Mouse (Mus musculus) right cerebral cortex, postnatal 25 days (tissue): ENCODE results near the gene Sirt7.

Source experiments
- DNase-seq: peaks from one replicate; pipeline ENCODE4 v3.0.0; 2022

Gene Sirt7

GRCm38 (mm10) chr11:120634810-120635209, 9.8 kb upstream of the Sirt7 start:
- DNase-seq, result no peak

DNA sequence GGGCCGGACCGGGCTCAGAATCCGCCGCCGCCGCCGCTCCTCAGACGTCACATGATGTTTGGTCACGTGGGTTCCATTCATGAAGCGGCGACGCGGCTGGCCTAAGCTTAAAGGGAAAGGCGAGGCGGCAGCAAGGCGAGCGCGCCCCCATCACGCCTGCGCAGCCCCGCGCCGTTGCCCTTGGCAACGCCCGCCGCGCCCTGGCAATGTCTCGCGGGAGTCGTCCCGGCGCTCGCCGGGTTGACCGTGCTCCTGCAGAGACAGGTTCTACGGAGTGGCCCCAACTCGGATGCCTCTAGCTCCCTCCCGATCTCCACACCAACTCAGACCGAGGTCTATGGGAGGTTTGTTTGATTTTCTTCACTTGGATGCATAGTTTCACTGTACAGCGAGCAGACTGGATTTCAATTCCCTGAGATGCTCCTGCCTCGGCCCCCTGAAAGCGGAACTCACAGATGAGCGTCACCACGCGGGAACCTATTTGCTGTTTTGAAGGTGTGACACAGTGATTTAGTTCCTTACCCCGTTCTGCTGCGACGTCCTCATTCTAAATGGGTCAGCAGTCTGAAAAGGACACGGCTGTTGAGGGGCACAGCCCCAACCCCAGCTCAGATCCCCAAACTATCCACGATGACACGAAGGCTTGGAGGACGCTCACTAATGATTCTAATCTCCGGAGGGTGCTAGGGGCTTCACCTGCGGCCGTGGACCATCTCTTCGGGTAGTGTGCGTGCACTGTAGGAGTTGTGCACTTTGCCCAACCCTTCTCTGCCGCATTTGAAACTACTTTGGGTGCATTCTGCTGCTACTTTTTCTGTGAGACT, 8.7 kb upstream of the Sirt7 start, which contains the start of gene Mafg:
TSS of gene Mafg (minus strand) at position 81 of the 824 bp plus-strand sequence.
- DNase-seq, result peak; percentile 93

- peak; percentile 61 for DNase-seq
These were observed 7.8 kb upstream of the Sirt7 start for GRCm38 (mm10) chr11:120632559-120633519.

DNA sequence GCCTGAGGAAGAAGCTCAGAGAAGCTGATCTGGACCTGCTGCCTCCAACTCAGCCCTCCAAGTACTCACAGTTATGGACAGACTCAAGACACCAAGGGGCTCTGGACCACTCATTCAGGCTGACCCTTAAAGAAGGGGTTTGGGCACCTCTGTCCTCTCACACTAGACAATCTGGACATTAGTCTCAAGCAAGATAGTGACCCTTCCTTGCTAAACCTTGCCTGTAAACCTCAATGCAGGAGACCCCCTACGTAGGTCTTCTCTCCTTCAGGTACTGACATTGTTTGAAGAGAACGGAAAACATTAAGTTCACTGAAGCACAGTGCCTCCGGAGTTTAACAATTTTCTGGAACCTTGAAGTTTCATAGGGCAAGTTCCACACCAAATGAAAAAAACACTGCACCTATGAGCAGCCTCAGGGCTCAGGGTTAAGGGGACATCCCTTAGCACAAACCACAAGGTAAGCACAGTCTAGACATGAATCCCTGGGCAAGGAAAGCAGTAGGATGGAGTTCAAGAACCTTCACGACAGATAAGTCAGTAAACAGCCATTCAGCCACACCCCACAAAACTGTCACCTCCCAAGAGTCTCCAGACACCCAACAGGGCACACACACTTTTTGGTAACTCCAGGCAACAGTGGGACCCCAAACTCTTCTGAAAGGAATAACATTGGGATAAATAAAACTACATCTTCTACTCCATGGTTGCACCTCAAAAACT, 6.8 kb upstream of the Sirt7 start:
- DNase-seq, result no peak

GRCm38 (mm10) chr11:120630881-120631725, 6.1 kb upstream of the Sirt7 start:
- DNase-seq, result no peak

GRCm38 (mm10) chr11:120630401-120630871, 5.4 kb upstream of the Sirt7 start:
- DNase-seq, result no peak

DNA sequence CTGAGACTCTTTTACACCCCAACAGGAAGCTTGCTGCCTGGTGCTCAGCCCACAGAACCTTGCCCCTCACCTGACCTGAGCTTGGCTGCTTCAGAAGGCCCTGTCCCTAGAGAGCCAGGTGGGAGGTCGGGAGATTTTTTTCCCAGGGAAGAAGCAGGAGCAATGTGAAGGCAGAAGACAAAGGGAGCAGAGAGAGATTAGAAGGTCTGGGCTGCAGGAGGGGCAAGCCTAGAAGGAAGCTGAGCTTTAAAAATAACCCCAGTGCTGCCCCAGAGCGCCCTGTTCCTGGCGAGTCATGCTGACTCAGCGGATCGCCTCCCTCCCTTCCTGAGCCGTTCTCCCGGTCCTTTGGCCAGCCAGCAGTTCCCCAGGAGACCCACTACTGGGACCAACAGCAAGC, 4.9 kb upstream of the Sirt7 start:
- no peak for DNase-seq

DNA sequence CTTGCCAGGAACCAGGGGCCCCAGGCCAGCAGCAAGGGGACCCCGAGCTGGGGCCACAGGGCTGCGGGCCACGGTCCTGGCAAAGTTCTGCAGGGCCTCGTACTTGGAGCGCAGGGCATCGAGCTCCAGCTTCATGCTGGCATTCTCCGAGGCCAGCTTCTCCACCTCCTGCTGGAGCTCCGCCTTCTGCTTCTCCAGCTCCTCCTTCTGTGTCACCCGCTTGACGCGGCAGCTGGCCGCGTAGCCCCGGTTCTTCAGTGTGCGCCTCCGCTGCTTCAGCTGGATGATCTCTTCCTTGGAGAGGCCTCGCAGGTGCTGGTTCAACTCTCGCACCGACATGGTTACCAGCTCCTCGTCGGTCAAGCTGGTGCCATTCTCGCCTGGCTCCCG, 4.3 kb upstream of the Sirt7 start:
- DNase-seq, result no peak

DNA sequence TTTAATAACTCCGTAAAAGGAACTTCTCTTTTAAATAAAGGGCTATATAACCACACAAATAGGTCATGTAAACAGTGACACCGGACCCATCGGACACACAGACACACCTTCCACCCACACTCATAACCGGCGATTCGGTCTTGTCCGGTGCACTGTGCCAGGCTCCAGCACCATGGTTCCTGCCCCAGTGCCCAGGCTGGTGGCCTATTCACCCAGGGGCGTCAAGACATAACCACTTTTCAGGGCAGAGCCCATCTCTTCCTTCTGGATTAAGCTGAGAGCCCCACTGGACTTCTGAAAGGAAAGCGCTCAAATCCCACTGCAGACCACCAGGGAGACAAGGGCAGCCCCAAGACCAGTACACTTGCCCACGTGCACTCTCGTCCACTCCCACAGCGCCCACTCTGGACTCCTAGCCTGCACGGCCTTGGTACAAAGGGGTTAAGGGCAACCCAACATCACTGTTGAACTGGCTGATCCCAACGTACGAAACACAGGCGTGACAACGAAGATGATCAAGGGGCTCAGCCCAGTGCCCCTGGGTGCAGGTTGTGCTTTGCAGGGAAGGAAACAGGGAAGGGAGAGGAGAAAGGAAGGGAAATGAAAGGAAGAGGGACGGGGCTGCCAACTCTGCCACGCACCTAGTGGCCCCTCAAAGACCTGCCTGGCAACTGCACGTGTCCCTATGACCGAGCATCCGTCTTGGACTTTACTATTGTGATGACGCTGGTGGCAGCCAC, 3.7 kb upstream of the Sirt7 start:
- DNase-seq, result no peak

DNA sequence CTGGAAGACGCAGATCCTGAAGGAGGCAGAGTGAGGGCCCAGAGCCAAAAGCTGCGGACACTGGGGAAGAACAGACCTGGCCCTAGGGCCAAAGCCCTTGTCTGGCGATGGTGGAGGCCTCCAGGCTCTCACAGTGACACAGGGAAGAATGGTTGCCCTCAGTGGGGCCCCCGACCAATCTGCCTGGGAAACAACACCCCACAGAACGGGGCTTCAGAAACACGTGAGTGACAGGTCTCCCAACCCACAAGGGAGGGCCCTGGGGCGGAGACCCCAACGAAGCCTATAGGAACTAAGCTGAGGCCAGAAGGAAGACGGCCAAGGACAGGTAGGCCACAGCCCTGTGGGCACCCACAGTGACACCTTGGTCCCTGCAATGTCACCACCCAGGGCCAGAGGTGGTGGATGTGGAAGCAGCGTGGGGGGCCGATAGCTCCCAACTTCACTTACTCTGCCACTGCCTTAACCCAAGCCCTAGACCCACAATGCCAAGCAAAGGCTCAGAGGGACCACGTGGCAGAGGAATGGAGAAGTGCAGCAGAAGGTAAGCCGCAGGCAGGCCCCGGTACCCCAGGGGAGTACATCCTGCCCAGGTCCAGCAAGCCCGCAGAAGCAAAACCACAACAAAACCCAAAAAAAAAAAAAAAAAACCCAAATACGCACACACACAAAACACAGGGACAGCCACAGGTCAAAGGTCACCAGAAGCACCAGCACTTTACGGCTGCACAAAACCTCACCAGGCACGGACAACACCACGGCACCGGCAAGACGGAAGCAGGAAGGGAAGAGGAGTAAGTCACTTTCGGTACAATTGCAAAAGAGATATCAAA, 2.6 kb upstream of the Sirt7 start:
- DNase-seq, result no peak

DNA sequence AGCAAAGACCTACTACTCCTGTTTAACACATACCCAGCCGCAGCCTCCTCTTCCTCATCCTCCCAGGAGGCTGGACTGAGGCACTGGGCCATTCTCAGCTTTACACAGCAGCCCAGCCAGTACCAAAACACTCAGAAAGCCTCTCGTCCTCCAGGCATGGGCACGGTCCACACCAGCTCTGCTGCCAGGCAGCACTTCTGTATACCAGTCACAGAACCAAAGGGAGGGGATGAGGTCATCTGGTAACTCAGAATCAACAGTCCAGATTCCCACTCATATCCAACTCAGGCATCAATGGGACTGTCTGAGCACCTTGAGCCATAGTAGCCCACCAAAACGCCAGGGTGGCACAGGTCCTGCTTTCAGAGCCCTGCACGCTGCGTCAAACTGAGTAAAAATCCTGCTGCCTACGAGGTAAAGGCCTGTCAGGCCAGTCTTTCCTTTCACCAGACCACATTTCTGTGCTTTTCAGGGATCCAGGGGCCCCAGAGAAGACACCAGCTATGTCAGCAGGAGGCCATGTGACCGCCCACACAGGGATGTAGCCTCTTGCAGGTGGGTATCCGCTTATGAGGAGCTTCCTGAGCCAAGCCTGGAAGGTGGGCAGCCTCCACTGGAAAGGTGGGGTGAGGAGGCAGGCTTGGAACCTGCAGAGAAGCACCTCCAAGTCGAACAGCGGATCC, 1.9 kb upstream of the Sirt7 start:
- no peak for DNase-seq

GRCm38 (mm10) chr11:120624680-120625111, 344 bp downstream of the Sirt7 start:
- peak; percentile 82 for DNase-seq

DNA sequence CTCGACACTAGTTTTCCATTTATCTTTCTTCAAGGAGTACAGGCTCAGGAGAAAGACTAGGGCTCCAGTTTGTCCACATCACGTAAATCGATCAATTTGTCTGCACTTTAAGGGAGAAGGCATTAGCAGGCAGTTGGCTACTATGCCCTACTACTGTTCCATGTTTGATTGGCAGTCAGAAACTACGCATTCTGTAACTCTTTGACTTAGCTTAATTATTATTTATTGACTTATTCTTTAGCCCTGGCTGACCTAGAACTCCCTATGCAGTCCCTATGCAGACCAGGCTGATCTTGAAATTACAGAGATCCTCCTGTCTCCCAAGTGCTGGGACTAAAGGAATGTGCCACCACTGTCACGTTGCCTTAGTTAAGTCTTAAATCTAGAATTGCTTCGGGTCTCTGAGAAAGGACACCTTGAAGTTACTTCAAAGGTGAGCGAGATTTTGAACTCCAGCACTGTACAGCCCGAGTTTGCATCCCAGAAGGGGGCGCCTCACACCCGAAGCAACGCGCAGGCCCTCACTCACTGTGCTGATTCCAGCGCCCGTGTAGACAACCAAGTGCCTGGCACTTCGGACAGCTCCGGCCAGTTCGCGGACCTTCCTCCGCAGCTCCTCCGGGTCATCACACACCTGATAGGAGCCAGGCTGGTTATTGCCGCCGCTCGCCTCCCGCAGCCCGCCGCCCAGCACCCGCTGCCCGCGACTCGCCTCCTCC, 920 bp downstream of the Sirt7 start:
- peak; percentile 53 for DNase-seq

GRCm38 (mm10) chr11:120622805-120623204, 2.2 kb downstream of the Sirt7 start:
- no peak for DNase-seq

DNA sequence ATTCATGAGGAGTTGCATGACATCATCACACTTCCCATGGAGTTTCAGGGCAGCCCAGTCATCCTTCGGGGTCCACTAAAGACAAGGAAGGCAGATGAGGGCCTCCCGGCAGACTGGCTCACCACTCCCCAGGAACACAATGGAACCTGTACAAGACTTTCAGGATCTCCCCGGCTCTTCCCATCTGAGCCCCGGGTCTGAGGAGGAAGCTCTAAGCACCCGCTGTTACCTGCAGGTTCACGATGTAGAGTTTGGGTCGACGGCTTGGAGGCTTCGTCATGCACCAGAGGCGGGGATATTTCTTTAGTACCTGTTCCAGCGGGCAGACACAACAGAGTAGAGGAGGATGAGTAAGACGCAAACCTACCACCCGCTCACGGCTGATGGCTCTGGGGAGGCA, 4.8 kb downstream of the Sirt7 start:
- no peak for DNase-seq

- DNase-seq, result no peak
These were observed 6.2 kb downstream of the Sirt7 start for GRCm38 (mm10) chr11:120618619-120619535.

DNA sequence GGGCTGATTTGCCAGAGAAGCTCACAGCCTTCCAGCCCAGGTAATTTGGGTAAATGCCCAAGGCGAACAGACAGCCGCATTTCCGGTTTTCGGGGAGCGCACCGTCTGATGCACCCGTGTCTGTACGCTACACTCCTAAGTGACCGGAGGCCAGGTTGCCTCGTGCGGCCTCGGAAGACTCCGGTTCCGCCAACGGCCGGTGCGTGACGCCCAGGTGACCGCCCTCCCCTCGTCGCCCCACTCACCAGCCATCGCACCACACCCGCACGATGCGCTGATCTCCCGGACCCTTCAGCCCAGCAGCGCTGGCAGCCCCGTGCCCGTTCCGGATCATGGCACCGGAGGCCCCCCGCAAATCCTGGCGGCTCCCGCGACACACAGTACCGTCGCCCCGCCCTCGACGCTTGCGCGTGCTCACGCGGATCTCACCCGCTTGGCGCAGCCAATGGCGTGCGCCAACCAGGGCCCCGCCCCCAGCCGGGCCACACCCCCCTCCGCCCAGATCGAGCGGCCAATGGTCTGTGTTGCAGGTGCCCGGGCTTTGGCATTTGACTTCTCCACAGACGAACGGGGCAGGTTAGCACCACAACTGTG, 7.4 kb downstream of the Sirt7 start, which contains the start of gene Pcyt2:
TSS of gene Pcyt2 (minus strand) at position 418 of the 594 bp plus-strand sequence.
- DNase-seq, result peak; percentile 94
